Mouse (Mus musculus): Measurements from ENCODE around the gene Vwa8.
"Not testable (repeated sequence)": the region's sequence is repeated elsewhere in the genome, so short reads cannot be mapped to it uniquely, and the experiment has no call there.

Vwa8 gene

GRCm38 (mm10) chr14:78885915-78886534 lies 37.2 kb downstream of the Vwa8 start:
- DNase-seq (ENCODE audit: low spot score in 2 of 2): no peak

DNA sequence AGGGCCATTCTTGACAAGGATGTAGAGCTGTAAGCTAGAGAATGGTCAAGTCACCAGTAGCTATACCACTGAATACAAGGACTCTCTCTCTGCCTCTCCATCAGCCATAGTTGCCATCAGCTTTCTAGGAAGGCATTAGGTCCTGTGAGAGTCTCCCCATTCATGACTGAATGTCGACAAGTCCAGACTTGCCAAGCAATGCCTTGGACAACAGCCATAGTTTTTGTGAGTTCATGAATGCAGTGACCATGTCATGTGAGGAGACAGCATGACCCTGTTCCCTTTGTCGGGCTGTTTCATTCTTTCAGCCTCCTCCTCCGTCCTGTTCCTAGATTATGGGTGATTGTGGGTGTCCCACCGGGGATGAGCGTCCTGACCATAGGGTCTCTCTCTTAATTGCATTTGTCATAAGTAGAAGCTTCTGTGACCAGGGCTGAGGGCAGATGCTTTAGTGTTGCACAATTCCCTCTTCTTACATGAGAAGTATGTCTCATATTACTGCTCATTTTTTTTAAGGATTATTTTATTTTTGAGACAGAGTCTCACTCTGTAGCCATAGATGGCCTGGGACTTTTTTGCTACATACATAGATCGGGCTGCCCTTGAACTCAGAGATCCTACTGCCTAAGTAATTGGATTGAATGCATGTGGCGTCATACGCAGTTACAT lies 37.8 kb downstream of the Vwa8 start:
- DNase-seq (ENCODE audit: low spot score in 2 of 2): no peak

DNA sequence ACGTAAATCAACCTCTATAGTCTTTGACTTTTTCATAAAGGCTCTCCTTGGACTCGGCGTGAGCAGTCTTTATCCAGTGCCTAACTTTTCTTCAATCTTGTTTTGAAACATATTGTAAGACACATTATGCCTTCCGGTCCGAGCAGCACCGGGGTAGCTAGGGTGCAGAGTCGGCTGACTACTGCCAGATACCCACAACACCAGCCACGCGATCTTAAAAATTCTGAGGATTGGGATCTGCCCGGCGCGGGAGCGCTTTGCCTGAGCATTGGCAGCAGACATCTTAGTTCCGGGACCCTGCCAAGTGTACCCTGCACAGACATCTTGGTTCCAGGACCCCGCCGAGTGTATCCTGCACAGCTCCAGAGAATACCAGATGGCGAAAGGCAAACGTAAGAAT lies 38.6 kb downstream of the Vwa8 start:
- not testable (repeated sequence) for DNase-seq (ENCODE audit: low spot score in 2 of 2)

DNA sequence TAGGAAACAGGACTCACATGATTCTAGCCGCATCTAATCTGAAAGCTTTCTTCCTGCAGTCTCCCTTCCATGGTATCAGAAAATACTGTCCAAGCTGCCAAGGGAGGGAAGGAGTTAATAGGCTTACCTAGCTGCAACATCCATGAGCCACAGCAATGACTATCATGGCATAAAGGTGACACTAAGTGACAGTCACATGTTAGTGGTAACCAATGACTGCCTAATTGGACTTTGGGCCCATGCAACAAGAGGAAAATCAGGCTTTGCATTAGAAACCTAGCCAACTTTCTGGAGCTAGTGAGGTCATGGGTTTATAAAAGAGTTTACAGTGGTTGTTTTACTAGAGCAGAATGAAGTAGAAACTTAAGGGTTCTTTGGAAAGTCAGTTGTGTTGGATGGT lies 46.6 kb downstream of the Vwa8 start:
- no peak for DNase-seq (ENCODE audit: low spot score in 2 of 2)

DNA sequence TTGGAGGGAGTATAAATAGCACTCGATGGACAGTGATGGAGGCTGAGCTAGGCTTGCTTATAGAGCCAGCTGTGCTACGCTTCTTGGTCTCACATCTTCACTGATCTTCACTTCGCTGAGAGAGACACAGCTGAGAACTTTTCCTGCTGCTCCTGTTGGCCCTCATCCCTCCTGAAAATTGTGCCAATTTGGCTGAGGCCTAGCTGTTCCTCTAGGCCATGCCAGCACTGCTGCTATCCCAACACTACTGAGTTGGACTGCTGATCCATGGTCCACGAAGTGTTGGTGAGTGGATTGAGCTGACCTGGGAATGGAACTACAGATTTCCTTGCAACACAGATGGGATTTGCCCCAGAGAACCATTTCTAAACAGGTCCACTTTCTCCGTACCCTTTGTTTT lies 47.4 kb downstream of the Vwa8 start:
- no peak for DNase-seq (ENCODE audit: low spot score in 2 of 2)

DNA sequence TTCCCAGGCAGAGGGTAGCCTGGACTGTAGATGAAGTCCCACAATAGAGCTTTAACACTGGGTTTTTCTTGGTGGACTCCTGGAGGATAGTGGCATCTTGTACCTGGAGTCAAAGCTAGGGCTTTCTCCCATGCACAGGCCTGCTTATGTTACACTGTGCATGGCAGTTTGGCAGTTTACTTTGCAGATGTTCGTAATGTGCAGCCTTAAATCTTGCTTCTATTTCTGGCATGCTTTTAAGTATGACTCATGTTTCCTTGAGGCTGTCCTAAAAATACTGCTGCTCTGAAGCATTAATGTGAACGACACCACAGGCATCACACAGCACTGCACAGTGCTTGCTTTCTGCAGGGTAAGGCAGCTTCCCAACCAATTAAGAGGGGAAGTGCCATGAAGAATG lies 51.9 kb downstream of the Vwa8 start:
- no peak for DNase-seq (ENCODE audit: low spot score in 2 of 2)

DNA sequence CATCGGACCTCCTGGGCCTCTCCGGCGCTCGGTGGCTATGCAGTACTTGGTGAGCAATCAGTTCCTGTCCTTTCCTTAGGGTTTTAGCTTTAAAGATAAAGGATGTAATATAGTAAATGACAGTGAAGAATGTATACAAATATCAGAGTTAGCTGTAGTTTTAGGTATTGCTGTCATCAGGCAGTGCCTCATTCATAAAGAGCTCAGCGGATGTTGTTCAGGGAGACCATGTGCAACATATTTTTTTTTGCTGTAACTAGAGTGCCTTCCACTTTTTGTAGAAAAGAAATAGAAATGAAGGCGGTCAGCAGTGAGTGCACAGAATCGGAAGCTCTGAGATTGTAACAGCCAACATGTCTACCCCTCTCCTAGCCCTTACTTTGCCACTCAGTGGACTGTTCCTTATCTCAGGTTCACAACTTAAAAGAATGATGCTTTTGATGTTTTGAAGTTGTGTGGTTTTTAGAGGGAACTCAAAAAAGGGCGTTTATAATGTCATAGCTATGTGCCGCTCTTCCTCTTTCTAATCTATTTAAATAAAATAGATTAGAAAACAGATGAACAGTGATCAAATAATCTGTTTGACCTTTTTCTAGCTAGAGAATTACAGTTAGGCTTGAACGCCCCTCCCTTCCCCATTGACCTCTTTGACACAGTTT lies 59.5 kb downstream of the Vwa8 start:
- DNase-seq (ENCODE audit: low spot score in 2 of 2): peak in 1 of 2 experiments; percentile 13

DNA sequence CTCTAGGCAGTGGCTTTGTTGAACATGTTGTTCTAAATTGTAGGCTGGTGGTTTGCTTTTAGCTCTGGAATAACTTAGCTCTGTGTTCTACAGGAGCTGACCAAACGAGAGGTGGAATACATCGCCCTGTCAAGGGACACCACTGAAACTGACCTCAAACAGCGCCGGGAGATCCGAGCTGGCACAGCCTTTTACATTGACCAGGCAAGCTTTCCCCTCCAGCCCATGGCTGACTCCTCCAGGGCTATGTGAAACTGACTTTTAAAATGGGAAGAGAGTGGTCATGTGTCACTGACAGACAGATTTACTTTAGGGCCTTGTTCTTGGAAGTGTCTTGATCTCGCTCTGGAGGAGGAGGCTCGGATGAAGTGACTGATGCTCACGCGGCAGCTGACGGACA lies 63.2 kb downstream of the Vwa8 start:
- DNase-seq (ENCODE audit: low spot score in 2 of 2): no peak

DNA sequence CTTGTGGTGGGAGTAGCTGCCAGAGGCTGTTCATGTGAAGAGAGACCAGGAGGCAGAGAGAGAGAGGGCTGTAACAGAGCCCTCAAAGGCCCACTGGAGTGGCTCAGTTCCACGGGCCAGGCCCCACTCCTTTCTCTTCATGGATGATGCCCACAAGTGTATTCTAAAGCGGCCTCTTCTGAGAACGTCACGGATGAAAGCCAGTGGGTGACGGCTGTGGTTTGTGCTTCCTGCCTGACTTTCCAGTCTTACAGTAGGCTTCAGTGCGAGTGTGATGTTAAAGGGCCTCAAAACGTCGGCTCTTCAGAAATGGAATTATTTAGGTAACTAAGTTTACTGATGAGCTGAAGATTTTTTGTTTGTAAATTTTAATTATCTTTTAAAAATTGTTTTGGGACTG lies 65.3 kb downstream of the Vwa8 start:
- DNase-seq (ENCODE audit: low spot score in 2 of 2): peak; percentile 72 to 75

DNA sequence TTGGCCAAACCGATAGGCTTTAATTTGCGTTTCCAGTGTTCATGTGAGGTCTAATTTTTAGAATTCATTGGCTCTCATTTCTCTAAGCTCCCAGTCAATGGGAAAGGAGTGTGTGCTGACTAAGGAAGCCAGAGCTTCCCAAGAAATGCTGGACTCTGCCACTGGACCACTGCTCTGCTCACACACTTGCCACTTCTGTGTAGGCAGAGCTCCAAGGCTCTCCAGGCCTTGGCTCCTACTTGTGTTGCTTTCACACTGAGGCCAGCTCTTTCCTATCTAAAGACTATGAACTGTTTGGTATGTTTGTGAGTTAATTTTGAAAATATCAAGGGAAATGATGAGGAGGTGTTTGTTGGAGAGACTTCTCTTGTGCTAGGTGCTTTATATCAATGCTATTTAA lies 67.8 kb downstream of the Vwa8 start:
- no peak for DNase-seq (ENCODE audit: low spot score in 2 of 2)

- DNase-seq (ENCODE audit: low spot score in 2 of 2): no peak
These were observed 72.4 kb downstream of the Vwa8 start for GRCm38 (mm10) chr14:78921219-78921618.

DNA sequence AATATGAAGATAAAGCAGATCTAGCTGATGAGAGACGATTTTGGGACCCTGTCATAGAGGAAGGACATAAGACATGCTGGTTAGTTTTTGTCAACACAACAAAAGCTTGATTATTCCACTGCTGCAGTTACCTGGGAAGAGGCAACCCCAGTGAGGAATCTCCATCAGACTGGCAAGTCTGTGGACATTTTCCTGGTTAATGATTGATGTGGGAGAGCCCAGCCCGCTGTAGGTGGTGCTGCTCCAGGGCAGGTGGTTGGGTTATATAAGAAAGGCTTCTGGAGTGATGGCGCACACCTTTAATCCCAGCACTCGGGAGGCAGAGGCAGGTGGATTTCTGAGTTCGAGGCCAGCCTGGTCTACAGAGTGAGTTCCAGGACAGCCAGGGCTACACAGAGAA lies 74.8 kb downstream of the Vwa8 start:
- no peak for DNase-seq (ENCODE audit: low spot score in 2 of 2)

- no peak for DNase-seq (ENCODE audit: low spot score in 2 of 2)
These were observed 76.1 kb downstream of the Vwa8 start for GRCm38 (mm10) chr14:78924755-78925537.

GRCm38 (mm10) chr14:78932094-78932493 lies 83.2 kb downstream of the Vwa8 start:
- no peak for DNase-seq (ENCODE audit: low spot score in 2 of 2)

GRCm38 (mm10) chr14:78933399-78933798 lies 84.5 kb downstream of the Vwa8 start:
- DNase-seq (ENCODE audit: low spot score in 2 of 2): no peak

DNA sequence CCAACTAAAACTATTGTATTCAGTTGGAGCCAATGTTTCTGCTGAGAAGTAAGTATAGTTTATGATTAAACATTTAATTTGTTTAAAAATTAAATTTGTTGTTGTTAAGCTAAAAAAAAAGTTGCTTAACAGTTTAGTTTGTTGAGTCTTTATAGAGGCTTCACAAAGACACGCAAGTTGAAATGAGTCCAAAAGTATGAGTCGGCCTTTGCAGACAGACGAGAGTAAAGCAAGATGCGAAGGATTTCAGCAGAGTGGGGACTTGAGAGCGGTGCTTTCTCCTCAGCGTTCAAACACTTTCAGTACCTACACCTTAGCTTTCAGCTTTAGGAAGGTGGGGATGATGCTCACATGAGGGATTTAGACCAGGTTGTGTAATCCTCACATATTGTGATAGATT lies 85.7 kb downstream of the Vwa8 start:
- no peak for DNase-seq (ENCODE audit: low spot score in 2 of 2)

- no peak for DNase-seq (ENCODE audit: low spot score in 2 of 2)
These were observed 86.9 kb downstream of the Vwa8 start for GRCm38 (mm10) chr14:78935796-78936195.

GRCm38 (mm10) chr14:78941741-78942475 lies 93.1 kb downstream of the Vwa8 start:
- DNase-seq (ENCODE audit: low spot score in 2 of 2): no peak

DNA sequence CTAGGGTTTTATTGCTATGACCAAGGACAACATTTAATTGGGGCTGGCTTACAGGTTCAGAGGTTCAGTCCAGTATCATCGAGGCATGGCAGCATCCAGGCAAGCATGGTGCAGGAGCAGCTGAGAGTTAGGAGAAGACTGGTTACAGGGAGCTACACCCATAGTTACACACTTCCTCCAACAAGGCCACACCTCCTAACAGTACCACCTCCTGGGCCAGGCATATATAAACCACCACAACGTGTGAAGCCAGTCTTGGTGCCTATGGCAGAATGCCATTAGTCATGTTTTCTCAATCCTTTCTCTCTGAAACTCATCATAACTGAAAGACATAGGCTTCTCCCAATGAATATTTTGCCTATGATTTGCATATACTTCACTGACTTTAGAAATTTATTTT lies 106.9 kb downstream of the Vwa8 start:
- peak; percentile 4 to 33 for DNase-seq (ENCODE audit: low spot score in 2 of 2)

DNA sequence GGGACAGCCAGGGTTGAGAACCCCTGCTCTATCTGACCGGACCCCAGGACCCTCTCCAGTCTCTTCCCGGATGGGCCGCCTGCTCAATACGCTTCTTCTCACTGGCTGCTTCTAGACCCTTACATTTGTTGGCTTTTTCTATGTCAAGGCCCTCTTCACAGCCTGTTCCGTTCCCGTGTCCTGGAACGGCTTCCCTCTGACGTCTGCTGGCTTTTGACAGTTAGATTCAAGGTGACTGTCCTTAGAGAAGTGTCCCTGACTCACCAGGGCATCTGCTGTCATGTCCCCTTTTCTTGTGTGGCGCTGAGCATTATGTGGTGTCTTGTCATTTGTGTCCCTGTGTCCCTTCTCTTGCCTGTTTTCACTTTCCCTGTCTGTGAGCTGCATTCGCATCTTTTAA lies 121.8 kb downstream of the Vwa8 start:
- no peak for DNase-seq (ENCODE audit: low spot score in 2 of 2)

DNA sequence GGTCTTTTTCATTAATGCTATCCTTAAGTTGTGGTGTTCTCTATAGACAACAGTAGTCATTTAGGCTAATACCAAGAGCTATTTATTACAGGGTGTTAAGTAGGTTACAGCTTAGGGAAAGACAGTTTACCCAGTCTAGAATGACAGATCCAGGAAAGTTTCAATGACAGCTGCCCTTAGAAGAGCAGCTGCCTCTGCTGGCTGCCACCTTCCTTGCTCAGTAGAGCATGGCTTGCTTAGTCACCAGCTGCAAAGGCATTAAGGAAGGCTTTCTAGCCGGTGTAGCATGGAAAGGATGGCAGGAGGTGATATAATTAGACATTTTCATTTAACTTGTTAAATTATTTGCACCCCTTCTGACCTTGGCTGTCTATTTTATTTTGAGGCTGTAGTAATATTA lies 123.6 kb downstream of the Vwa8 start:
- no peak for DNase-seq (ENCODE audit: low spot score in 2 of 2)

- no peak for DNase-seq (ENCODE audit: low spot score in 2 of 2)
These were observed 134.3 kb downstream of the Vwa8 start for GRCm38 (mm10) chr14:78983104-78983503.
